Mouse (Mus musculus): ENCODE data around the gene Olfr960. TPM values are rescaled to one million over a fixed set of nuclear protein-coding genes. Genes with fewer than 3 reads are reported as not detected.

The Olfr960 gene
- polyA plus RNA-seq, 1 experiment from 2014 or later, result not detected

DNA sequence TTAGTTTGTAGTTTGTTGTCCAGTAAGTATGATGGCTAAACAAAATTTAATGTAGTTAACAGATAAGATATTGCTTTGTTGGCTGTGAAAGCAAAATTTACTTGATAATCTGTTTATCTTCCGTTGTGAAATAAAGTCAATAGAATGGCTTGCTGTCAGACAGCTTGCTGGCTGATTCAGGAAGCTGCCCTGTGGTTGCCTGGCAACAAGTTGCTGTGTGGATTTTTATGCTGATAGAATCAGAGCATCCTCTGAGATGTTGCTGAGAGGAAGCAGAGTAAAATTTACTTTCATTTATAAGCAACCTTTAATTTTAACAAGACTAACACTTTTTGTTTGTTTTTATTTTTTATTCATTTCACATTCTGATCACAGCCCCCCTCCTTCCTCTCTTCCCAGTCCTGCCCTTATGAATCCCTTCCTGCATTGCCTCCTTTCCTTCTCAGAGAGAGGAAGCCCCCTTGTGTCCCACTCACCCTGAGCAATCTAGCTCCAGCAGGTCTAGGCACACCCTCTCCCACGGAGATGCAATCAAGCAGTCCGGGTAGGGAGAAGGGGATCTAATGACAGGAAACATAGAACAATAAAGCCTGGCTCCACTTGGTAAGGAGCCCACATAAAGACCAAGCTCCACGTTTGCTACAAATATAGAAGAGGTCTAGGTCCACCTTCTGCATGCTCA lies 12.9 kb downstream of the Olfr960 start:
- WGBS, result 22% methylated on average over 4 of the region's 4 CpGs
- Histone ChIP-seq H3K4me2 (replicated peaks) (no peak overlapping the region), H3K9ac (no peak overlapping the region)

DNA sequence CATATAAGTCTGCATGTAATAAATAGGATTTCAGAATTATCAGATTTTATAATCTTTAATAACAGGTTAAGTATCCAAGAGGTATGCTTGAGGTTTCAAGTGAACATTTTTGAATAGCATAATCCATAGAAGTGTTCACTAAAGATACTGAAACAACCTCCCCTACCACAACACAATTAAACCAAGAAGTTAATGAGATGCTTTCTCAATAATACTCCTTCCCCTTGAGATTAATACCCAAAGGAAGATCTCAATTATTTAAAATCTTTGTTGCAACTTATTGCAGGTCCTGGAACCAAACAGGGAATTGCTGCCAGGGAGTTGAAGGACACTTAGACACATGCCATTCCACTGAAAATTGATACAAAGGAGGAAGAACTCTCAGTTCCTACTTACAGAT lies 23.6 kb downstream of the Olfr960 start, which contains the start of gene Olfr961:
Olfr961 (plus strand) TSS at position 301 of the 400 bp plus-strand sequence.
- H3K4me3 ChIP-seq, result no peak within 1 kb of the TSS
- no peaks in the 10 kb centered on the region for H3K9me3 ChIP-seq
- no peak within 1 kb of the TSS for H3K27ac ChIP-seq
- no peaks in the 10 kb centered on the region for H3K27me3 ChIP-seq
- ATAC-seq (ENCODE audit: low FRiP score, low read depth), result no peak
- no peak within 1 kb of the TSS for H3K4me2 ChIP-seq (replicated peaks)
- no peaks in the 10 kb centered on the region for H3K36me3 ChIP-seq
- H3K9ac ChIP-seq, result no peak within 1 kb of the TSS
- no peaks in the 10 kb centered on the region for H3K4me1 ChIP-seq

More for the DNA sequence above, 12.9 kb downstream of the Olfr960 start:
- Histone ChIP-seq H3K4me1 (no peaks in the 10 kb centered on the region), H3K36me3 (no peaks in the 10 kb centered on the region), H3K9me3 (no peaks in the 10 kb centered on the region), H3K27ac (no peak overlapping the region), H3K27me3 (no peaks in the 10 kb centered on the region), H3K4me3 (no peak overlapping the region)
- no peak for ATAC-seq (ENCODE audit: low FRiP score, low read depth)

DNA sequence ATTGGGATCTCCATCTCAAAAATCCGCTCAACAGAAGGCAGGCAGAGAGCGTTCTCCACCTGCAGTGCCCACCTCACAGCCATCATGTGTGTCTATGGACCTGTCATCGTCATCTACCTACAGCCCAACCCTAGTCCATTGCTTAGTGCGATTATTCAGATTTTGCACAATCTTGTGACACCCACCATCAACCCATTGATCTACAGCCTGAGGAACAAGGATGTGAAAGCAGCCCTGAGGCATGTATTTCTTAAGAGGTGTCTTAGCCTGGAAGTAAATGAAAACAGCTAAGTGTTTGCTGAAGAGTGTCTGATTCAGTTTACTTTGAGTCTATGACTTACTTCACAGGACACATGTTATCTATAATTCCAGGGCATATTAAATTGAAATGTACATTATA lies 26.2 kb downstream of the Olfr960 start:
- no peak overlapping the region for H3K4me3 ChIP-seq
- WGBS, result 89% methylated on average over 4 of the region's 4 CpGs

GRCm38 (mm10) chr9:39654756-39655396 lies 33.7 kb downstream of the Olfr960 start:
- H3K27me3 ChIP-seq, result no peaks in the 10 kb centered on the region
- no peak overlapping the region for H3K4me2 ChIP-seq (replicated peaks)
- no peak overlapping the region for H3K27ac ChIP-seq
- H3K36me3 ChIP-seq, result no peaks in the 10 kb centered on the region
- H3K9me3 ChIP-seq, result no peaks in the 10 kb centered on the region
- no peaks in the 10 kb centered on the region for H3K4me1 ChIP-seq
- no peak for ATAC-seq (ENCODE audit: low FRiP score, low read depth)
- no peak overlapping the region for H3K9ac ChIP-seq
- 76% methylated on average over 6 of the region's 6 CpGs for WGBS
- H3K4me3 ChIP-seq, result no peak overlapping the region

More for the DNA sequence above, 26.2 kb downstream of the Olfr960 start:
- Histone ChIP-seq H3K36me3 (no peaks in the 10 kb centered on the region), H3K4me2 (replicated peaks) (no peak overlapping the region), H3K27me3 (no peaks in the 10 kb centered on the region), H3K9me3 (no peaks in the 10 kb centered on the region), H3K4me1 (no peaks in the 10 kb centered on the region), H3K27ac (no peak overlapping the region), H3K9ac (no peak overlapping the region)
- ATAC-seq (ENCODE audit: low FRiP score, low read depth), result no peak

DNA sequence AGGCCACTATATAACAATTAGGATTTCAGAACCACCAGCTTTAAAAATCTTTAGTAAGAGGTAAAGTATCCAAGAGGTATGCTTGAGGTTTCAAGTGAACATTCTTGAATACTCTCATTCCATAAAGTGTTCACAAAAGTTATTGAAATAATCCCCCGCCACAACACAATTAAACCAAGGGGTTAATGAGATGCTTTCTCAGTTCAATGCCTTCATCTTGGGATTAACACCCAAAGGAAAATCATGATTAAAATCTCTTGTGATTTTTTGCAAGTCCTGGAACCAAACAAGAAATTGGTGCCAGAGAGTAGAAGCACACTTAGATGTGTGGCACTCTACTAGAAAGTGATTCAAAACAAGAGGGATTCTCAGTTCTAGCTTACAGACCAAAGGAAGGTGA lies 45.7 kb downstream of the Olfr960 start, which contains the start of gene Olfr963:
Olfr963 (plus strand) TSS at position 301 of the 400 bp plus-strand sequence.
- Histone ChIP-seq H3K36me3 (no peaks in the 10 kb centered on the region), H3K4me3 (no peak within 1 kb of the TSS), H3K4me2 (replicated peaks) (no peak within 1 kb of the TSS), H3K9ac (no peak within 1 kb of the TSS), H3K27ac (no peak within 1 kb of the TSS), H3K27me3 (no peaks in the 10 kb centered on the region), H3K4me1 (no peaks in the 10 kb centered on the region), H3K9me3 (no peaks in the 10 kb centered on the region; the same call in 1 of the 2 replicates)
- ATAC-seq (ENCODE audit: low FRiP score, low read depth), result no peak
- WGBS, result 88% methylated on average over 1 of the region's 1 CpGs

DNA sequence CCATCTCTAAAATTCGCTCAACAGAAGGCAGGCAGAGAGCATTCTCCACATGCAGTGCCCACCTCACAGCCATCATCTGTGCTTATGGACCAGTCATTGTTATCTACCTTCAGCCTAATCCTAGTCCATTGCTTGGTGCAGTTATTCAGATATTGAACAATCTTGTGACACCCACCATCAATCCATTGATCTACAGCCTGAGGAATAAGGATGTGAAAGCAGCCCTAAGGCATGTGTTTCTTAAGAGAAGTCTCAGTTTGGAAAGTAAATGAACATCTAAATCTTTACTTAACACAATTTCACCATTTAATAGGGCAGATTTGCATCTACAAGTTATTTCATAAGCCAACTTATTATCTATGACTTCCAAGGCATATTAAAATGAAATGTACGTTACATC lies 48.5 kb downstream of the Olfr960 start:
- Histone ChIP-seq H3K4me3 (no peak overlapping the region), H3K27ac (no peak overlapping the region), H3K9ac (no peak overlapping the region), H3K4me2 (replicated peaks) (no peak overlapping the region), H3K27me3 (no peaks in the 10 kb centered on the region), H3K9me3 (no peaks in the 10 kb centered on the region), H3K4me1 (no peaks in the 10 kb centered on the region), H3K36me3 (no peaks in the 10 kb centered on the region)
- 71% methylated on average over 2 of the region's 2 CpGs for WGBS
- no peak for ATAC-seq (ENCODE audit: low FRiP score, low read depth)

Other genes with a start within 250 kb of the Olfr960 start
- gene Olfr951, start 234.0 kb upstream of the Olfr960 start, polyA plus RNA-seq (2015; fragmentation: Nextera tagmentation; extraction: Ambion mirVana), result not detected in 2 replicates
- not detected in 2 replicates for gene Olfr952, start 194.2 kb upstream of the Olfr960 start, polyA plus RNA-seq (2015; fragmentation: Nextera tagmentation; extraction: Ambion mirVana)
- gene Olfr954, start 164.7 kb upstream of the Olfr960 start, polyA plus RNA-seq (2015; fragmentation: Nextera tagmentation; extraction: Ambion mirVana), result not detected in 2 replicates
- not detected in 2 replicates for gene Olfr955, start 149.4 kb upstream of the Olfr960 start, polyA plus RNA-seq (2015; fragmentation: Nextera tagmentation; extraction: Ambion mirVana)
- gene Olfr44, start 127.4 kb upstream of the Olfr960 start, polyA plus RNA-seq (2015; fragmentation: Nextera tagmentation; extraction: Ambion mirVana), result not detected in 2 replicates
- not detected in 2 replicates for gene Olfr957, start 105.6 kb upstream of the Olfr960 start, polyA plus RNA-seq (2015; fragmentation: Nextera tagmentation; extraction: Ambion mirVana)
- gene Olfr958, start 67.3 kb upstream of the Olfr960 start, polyA plus RNA-seq (2015; fragmentation: Nextera tagmentation; extraction: Ambion mirVana), result not detected in 2 replicates
- not detected in 2 replicates for gene Olfr959, start 45.8 kb upstream of the Olfr960 start, polyA plus RNA-seq (2015; fragmentation: Nextera tagmentation; extraction: Ambion mirVana)
- gene AW551984, start 17.0 kb upstream of the Olfr960 start, polyA plus RNA-seq (2015; fragmentation: Nextera tagmentation; extraction: Ambion mirVana), result 62.4 and 64.0 TPM in 2 replicates
- not detected in 2 replicates for gene Olfr148, start 10.7 kb upstream of the Olfr960 start, polyA plus RNA-seq (2015; fragmentation: Nextera tagmentation; extraction: Ambion mirVana)
- gene Olfr961, start 23.7 kb downstream of the Olfr960 start, polyA plus RNA-seq (2015; fragmentation: Nextera tagmentation; extraction: Ambion mirVana), result not detected in 2 replicates
- gene Olfr963, start 45.8 kb downstream of the Olfr960 start, polyA plus RNA-seq (2015; fragmentation: Nextera tagmentation; extraction: Ambion mirVana), result not detected in 2 replicates
- gene Olfr149, start 85.7 kb downstream of the Olfr960 start, polyA plus RNA-seq (2015; fragmentation: Nextera tagmentation; extraction: Ambion mirVana), result not detected in 2 replicates
- not detected in 2 replicates for gene Olfr965, start 90.0 kb downstream of the Olfr960 start, polyA plus RNA-seq (2015; fragmentation: Nextera tagmentation; extraction: Ambion mirVana)
- not detected in 2 replicates for gene Olfr150, start 109.6 kb downstream of the Olfr960 start, polyA plus RNA-seq (2015; fragmentation: Nextera tagmentation; extraction: Ambion mirVana)
- gene Olfr967, start 124.9 kb downstream of the Olfr960 start, polyA plus RNA-seq (2015; fragmentation: Nextera tagmentation; extraction: Ambion mirVana), result not detected in 2 replicates
- not detected in 2 replicates for gene Olfr968, start 161.9 kb downstream of the Olfr960 start, polyA plus RNA-seq (2015; fragmentation: Nextera tagmentation; extraction: Ambion mirVana)
- not detected in 2 replicates for gene Olfr969, start 169.6 kb downstream of the Olfr960 start, polyA plus RNA-seq (2015; fragmentation: Nextera tagmentation; extraction: Ambion mirVana)
- gene Olfr970, start 187.5 kb downstream of the Olfr960 start, polyA plus RNA-seq (2015; fragmentation: Nextera tagmentation; extraction: Ambion mirVana), result not detected in 2 replicates
- gene Olfr971, start 215.5 kb downstream of the Olfr960 start, polyA plus RNA-seq (2015; fragmentation: Nextera tagmentation; extraction: Ambion mirVana), result not detected in 2 replicates
- not detected in 2 replicates for gene Olfr972, start 245.0 kb downstream of the Olfr960 start, polyA plus RNA-seq (2015; fragmentation: Nextera tagmentation; extraction: Ambion mirVana)

All from limb, embryonic 13.5 days (tissue).